Mouse (Mus musculus) layer of hippocampus, postnatal 25 days (tissue): ENCODE measurements around the gene Psat1. TPM values are rescaled to one million over a fixed set of nuclear protein-coding genes. Genes with fewer than 3 reads are reported as not detected.

Experiments used
- DNase-seq, 2 experiments: peaks; one replicate each; pipeline ENCODE4 v3.0.0; 2022; ENCODE audit warnings: mixed read lengths in 2 of 2, low spot score in 1 of 2; ENCODE audit errors: extremely low spot score in 1 of 2
- total RNA-seq, 2 experiments: library from RNA; stranded (reverse); gene quantifications; 2 replicates each; pipeline ENCODE4 v1.2.3; 2021

The Psat1 gene
- 100 to 1,000 TPM in 1 of 2 experiments, 10 to 100 TPM in 1; 99.7 to 123 TPM for total RNA-seq

- DNase-seq, result no peak
These were observed at the start of gene Psat1 for GRCm38 (mm10) chr19:15947237-15947636. Gene Psat1, minus strand, starts transcription at chr19:15947337.

- DNase-seq, result no peak
These were observed 43.0 kb upstream of the Psat1 start for GRCm38 (mm10) chr19:15990102-15990501.

GRCm38 (mm10) chr19:15985172-15985713, 38.1 kb upstream of the Psat1 start:
- no peak for DNase-seq

GRCm38 (mm10) chr19:15984449-15985171, 37.5 kb upstream of the Psat1 start, which contains the start of gene Cep78:
Gene Cep78, minus strand, starts transcription at chr19:15984989.
- DNase-seq, result peak; percentile 86 to 87

DNA sequence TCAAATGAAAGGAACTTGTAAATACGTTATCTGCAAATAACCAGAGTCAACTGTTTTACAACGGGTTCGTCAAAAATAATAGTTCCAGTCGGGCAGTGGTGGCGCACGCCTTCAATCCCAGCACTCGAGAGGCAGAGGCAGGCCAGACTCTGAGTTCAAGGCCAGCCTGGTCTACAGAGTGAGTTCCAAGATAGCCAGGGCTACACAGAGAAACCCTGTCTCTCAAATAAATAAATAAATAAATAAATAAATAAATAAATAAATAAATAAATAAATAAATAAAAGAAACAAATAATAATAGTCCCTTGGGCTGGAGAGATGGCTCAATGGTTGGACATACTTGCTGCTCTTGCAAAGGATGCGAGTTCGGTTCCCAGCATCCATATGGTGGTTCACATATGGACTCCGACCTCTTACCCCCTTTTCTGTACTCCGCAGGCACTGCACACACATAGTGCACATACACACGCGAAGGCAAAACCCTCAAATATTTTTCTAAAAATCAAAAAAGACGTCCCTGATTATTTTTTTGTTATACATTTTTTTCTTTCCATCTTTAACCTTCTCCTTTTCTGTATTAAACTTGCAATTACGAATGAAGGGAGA, 36.7 kb upstream of the Psat1 start:
- DNase-seq, result no peak

DNA sequence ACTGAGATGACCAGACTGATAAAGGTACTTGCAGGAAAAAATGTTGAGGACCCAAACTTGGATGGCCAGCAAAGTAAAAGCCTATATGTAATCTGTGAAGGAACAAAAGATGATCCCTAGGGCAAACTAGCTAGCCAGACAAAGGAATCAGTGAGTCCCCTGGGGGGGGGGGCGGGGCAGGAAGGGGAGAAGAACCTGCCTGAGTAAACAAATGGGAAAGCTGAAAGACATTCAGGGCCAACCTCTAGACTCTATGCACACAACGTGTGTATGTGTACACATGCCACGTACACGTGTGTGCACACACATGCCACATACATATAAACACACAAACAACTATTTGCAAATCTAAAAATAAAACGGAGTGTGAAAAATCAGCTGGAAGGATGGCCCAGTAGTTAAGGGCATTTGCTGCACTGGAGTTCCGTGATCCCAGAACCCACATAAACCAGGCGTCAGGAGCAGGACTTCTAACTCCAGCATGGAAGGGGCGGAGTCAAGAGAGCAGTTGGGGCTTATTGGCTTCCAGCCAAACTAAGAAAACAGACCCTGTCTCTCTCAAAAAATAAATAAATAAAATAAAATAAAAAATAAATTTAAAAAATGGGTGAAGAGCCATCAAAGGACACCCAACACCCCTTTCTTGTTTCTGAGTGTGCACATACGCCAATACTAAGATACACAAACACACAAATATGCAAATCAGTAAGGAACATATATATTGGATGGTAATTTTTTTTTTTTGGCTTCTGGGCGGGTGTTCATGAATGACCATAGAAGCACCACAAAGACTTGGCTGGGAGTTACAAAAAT, 36.0 kb upstream of the Psat1 start:
- DNase-seq, result no peak

- peak in 1 of 2 experiments; percentile 55 for DNase-seq
These were observed 34.7 kb upstream of the Psat1 start for GRCm38 (mm10) chr19:15981861-15982260.

DNA sequence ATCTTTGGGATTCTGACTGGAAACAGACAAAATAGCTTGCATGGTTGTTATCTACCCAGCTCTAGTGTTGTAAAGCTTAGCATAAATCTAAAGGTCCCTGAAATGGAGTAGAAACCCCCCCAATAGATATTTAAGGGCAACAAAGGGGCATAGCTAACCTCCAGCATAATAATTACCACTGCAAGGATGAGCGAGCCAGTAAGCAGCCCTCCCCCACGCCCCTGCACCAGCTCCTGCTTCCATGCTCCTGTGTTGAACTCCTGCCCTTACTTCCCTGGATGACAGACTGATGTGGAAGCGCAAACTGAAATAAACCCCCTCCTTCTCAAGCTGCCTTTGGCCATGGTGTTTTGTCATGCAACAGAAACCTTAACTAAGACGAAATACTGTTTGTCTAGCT, 26.2 kb upstream of the Psat1 start:
- no peak for DNase-seq

- no peak for DNase-seq
These were observed 17.9 kb upstream of the Psat1 start for GRCm38 (mm10) chr19:15965082-15965481.

DNA sequence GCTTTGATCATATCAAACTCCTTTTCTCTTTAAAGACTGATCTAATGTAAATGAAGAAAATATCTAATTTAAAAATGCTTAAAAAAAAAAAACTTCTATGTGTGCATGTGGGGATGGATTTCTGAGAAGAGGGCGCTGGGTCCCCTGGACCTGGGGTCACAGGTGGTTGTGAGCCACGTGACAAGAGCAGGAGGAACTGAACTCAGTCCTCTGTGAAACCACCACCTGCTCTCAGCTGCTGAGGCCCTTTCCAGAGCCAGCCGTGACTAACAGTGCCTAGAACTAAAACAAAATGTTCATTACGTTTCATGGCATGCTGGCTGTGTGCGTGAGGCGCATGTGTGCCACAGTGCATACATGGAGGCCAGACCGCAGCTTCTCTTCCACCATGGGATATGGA, 17.4 kb upstream of the Psat1 start:
- no peak for DNase-seq

GRCm38 (mm10) chr19:15963011-15963695, 16.0 kb upstream of the Psat1 start:
- DNase-seq, result no peak

DNA sequence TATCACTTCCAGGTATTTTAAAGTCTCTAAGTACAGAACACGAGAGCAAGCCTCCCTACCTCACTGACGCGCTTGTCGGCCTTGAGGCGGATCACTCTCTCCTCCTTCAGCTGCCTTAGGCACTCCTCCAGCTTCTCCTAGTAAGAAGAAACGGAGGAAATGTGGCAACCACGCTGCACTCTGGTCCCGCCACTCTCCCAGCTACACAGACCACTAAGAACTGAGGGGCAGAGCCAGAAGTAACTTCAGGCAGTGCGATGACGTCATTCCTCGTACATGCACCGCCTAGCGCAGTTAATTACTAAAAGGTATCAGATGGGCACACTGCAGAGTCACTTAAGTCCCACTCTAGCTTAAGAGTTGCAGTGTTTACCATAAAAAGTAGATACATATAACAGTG, 15.2 kb upstream of the Psat1 start:
- DNase-seq, result no peak

DNA sequence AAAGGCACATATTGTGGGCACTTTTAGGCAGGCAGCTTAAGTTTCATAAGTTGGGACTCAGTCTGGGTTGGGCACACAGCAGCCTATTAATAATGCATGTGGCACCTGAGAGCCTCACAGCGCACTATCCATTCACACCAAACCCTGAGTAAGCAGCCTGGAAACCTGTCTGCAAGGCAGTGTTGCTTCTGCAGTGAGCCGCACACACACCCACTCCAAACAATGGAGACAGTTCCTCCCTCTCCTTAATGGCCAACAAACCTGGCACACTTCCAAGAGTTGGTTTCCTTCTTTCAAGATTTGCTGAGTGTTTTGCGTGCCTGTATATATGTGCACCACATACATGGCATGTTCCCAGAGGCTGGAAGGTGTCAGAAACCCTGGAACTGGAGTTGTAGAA, 3.1 kb upstream of the Psat1 start:
- DNase-seq, result no peak

DNA sequence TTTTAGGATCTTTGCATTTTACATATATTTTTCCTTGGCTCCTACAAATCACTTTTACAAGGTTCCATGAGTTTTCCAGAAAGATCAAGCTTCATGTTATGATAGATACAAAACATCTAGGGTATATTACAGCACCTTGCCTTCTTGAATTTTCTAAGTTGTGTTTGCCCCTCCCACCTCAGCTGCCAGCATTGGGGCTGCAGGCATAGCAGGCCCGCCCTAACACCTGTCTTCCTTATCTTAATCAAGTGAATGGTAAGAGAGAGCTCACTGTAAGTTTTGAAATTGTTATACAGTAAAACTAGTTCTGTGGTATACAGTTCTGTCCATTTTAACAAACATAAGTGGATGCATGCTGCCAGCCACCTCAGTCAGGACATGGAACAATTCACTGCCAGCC, 1.7 kb upstream of the Psat1 start:
- no peak for DNase-seq

DNA sequence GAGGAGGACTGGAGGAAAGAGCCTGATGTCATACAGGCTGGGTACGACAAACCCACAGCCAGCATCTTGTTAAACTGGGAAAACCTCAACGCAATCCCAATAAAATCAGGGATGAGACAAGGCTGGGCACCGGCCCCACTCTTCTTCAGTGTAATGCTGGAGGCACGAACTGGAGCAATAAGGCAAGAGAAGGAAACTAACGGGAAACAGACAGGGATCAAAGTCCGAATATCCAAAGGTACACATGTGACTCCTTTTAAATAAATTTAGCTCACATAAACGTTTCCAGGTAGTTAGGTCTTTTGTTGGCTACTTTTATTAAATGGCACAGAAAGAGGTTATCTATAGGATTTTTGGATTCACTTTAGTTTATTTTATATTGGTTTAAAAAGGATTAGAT, 1.3 kb upstream of the Psat1 start:
- DNase-seq, result no peak

DNA sequence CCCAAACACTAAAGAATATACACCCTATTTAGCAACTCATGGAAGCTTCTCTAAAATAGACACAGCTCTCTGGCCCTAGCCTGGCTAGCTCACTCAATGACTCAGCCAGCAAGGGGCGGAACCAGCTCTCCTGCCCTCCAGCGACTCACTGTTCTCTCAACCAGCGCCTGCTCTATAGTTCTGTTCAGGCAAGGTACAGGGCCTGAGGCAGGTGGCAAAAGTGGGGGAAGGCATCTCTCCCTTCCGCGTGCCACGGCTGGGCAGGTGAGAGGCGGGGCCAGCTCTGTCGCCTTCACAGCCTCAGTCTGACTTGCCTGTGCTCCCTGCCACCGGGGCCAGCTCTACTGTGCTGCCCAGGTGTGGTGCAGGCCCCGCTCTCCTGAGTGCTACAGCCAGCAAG, 474 bp downstream of the Psat1 start:
- no peak for DNase-seq

GRCm38 (mm10) chr19:15943117-15943423, 4.1 kb downstream of the Psat1 start:
- DNase-seq, result no peak

- DNase-seq, result no peak
These were observed 4.6 kb downstream of the Psat1 start for GRCm38 (mm10) chr19:15942421-15943116.

DNA sequence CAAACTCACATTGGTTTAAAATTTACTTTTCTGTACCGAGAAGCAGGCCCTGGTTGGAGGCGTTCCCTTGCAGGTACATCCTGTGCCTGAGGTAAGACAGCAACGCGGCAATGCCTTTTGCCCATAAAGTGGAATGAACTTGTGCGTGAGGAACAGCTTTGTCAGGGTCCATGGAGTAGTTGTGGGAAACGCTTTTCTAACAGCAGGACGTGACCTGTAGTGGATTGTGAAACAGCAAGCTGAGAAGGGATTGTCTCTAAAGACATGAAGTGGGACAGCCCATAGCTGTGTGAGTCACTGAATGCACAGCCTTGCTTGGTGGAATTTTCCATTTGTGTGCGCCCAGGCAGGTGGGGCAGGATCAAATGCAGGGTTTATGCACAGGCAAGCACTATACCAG, 5.7 kb downstream of the Psat1 start:
- DNase-seq, result no peak

DNA sequence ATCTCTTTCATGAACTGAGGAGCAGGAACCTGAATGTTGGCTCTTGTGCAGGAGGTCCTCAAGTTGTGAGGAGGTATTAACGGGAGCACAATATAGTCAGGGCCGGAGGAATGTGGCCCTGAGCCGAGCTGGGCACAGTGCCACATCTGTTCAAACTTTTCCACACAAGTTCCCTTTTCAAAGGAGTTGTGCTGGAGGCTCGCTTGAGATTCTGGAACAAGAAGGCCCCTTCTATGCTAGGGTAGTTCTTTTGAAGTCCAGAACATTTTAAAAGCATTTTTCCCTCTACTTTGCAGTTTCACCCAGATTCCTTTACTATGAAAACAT, 21.5 kb downstream of the Psat1 start:
- DNase-seq, result peak in 1 of 2 experiments; percentile 64
